Mouse (Mus musculus) retina, postnatal 7 days (tissue): Measurements from ENCODE around the gene Aldh9a1.
"Not testable (repeated sequence)": the region's sequence is repeated elsewhere in the genome, so short reads cannot be mapped to it uniquely, and the experiment has no call there.

ENCODE experiments used
- DNase-seq: peaks from one replicate; pipeline ENCODE4 v3.0.0-alpha.2; 2012; ENCODE audit warnings: low read depth, low spot score

Aldh9a1 gene

DNA sequence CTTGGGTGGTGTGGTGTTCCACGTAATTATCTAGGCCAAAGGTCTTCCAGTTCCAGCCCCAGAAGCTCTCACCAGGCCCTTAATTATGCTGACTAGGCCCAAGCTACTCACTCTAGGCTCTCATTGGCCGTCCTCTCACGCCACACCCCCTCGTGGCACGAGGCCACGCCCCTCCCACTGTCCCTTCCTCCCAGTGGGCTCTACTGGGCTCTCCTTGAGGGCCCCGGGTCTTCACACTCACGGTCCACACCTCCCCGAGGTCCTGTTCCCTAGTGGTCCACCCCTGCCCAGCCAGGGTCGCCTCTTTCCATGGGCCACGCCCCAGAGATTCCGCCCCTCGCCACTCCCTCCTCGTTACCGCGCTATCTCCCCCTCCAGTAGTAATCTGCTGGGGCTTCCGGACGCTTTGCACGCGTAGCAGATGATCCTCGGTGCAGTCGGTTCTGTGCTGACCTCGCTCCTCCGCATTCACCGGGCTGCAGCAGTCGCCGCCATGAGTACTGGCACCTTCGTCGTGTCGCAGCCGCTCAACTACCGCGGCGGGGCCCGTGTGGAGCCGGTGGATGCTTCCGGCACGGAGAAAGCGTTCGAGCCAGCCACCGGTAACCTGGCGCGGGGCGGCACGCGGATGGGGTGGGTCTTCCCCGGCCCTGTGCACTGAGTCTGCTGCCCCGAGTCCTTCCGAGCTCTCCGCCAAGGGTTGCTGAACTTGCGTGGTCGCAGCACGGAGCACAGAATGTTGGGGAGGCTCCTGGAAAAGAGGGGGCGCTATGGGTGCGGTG lies at the start of gene Aldh9a1:
Gene Aldh9a1 (plus strand): TSS at position 177 of the 782 bp plus-strand sequence.
- peak; percentile 68 for DNase-seq

DNA sequence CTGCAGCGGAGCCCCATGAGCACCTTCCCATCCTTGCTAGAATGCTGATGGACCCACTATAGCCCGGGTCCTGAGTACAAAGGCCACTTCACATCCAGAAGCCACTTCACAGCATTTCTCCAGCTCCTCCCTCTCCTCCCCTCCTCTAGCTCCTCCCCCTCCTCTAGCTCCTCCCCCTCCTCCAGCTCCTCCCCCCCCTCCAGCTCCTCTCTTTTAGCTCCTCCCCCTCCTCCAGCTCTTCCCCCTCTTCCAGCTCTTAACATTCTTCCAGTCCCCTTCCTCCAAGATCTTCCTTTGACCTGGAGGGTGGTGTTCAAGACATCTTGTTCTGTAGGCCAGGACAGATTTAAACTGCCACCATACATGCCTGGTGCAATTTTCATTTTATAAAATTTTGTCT lies 49.7 kb upstream of the Aldh9a1 start:
- DNase-seq, result no peak

DNA sequence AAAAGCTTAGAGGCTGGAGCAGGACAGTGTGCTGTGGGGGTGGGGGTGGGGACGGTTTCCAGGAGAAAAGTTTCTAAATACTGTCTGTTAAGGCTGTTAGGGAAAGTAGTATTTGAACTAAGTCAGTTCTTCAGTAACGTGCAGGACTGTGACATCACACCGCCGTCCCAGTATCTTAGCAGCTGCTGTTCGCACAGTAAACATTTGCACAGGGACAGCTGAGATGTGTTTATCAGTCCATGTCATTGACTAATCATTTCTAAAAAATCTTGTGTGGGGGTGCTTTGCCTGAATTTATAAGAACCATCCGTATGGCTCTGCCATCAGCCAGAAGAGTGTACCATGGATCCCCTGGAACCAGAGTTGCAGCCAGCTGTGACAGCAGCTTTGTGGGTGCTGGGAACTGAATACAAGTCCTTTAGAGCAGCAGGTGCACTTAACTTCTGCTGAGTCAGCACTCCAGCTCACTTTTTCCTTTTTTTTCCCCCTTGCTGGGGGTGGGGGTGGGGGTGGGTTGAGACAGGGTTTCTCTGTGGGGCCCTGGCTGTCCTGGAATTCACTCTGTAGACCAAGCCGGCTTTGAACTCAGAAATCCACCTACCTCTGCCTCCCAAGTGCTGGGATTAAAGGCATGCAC lies 44.2 kb upstream of the Aldh9a1 start:
- DNase-seq, result no peak

DNA sequence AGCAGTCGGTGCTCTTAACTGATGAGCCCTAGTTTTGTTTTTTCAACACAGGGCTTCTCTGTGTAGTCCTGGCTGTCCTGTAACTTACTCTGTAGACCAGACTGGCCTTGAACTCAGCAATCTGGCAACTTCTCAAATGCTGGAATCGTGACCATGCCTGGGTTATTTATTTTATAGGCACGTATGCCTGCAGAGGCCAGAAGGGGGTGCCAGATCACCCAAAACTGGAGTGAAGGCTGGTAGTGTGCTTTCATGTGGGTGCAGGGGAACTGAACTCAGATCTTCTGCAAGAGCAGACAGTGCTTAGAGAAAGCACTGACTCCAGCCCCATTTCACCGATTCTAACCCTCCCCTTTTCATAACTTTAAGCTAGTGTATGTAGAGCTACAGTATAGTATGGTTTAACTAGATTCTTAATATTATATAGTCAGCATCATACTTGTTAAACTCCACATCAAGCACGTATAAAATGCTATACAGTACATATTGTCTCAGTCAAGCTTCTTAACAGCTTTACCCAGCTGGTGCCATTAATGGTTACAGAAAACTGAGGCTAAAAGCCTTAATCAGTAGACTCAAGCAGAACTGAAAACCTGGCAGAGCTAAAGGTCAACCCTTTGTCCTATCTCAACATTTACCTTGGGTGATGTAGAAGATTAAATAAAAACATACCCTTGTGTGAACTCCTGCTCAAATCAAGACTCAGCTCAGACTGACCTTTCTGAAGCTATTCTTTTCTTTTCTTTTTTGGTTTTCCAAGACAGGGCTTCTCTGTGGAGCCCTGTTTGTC lies 43.1 kb upstream of the Aldh9a1 start:
- DNase-seq, result no peak

GRCm38 (mm10) chr1:167307674-167308073 lies 42.1 kb upstream of the Aldh9a1 start:
- DNase-seq, result no peak

DNA sequence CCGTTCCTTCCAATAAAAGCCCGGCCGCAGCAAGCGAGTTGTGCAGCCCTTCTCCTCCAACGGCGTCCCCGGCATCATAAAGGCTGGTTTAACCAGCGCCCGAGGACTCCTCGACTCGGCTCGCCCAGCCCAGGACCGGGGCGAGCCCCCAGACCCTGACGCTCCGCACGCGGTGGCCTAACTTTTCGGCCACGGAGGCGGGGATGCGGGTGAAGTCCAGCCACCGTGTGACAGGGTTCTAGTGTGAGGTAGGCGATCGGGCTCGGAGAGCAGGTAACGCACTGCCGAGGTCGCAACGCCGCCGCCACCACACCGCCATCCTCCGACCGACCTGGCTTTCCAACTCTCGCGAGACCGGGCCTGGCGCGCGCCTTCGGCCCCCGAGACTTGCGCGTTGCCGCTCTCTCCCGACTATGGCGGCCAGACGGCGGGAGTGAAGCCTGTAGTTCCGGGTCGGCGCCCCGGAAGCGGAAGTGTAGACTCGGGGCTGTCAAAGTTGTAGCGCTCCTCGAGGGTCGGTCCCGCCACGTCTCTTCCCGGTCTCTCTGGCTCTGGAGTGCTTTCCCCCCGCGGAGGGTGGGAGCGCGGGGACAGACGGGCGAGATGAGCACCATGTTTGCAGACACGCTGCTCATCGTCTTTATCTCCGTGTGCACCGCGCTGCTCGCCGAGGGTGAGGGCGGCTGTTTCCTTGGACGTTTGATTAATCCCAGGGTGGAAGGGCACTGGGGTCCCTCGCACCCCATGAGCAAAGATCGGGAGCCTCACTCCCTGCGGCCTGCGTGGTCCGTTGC lies 41.3 kb upstream of the Aldh9a1 start, which contains the start of gene Tmco1:
Gene Tmco1 (plus strand): TSS at position 118 of the 794 bp plus-strand sequence.
- DNase-seq, result peak; percentile 95

GRCm38 (mm10) chr1:167312367-167312766 lies 37.4 kb upstream of the Aldh9a1 start:
- DNase-seq, result no peak

DNA sequence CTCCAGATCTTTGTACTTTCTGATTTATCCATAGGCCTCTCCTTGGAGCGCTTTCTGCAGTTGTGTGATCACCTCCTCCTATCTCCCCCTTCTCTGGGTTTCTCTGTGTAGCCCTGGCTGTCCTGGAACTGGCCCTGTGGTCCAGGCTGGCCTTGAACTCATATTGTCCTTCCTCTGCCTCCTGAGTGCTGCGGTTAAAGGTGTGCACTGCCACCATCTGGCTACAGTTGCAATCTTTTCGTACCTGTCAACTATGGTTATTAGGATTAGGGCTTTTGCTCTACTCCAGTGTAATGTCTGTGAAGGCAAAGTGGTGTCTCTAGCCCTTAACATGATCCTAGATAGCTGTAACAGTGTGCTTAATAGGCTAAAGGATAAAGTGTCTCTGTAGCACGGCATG lies 36.6 kb upstream of the Aldh9a1 start:
- DNase-seq, result no peak

GRCm38 (mm10) chr1:167321691-167322090 lies 28.1 kb upstream of the Aldh9a1 start:
- DNase-seq, result no peak

GRCm38 (mm10) chr1:167328776-167329175 lies 21.0 kb upstream of the Aldh9a1 start:
- DNase-seq, result no peak

GRCm38 (mm10) chr1:167331106-167331505 lies 18.7 kb upstream of the Aldh9a1 start:
- no peak for DNase-seq

DNA sequence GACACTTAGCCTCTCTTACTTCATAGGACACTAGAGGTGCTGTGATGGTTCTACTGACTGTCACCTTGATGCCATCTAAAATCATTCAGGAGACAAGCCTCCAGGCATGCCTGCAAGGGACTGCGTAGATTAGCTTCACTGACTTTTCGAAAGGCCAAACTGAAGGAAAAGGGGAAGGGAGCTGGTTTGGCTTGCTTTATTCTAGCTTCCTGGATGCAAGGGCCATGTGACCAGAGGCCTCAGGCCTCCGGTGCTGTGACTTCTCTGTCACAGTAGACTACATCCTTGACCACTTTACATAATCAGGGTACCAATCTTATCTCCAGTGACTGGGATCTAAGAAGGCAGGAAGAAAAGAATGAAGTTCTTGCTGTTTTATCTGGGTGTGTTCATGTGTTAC lies 13.4 kb upstream of the Aldh9a1 start:
- DNase-seq, result no peak

GRCm38 (mm10) chr1:167337463-167338095 lies 12.2 kb upstream of the Aldh9a1 start:
- DNase-seq, result peak; percentile 76

GRCm38 (mm10) chr1:167339177-167339781 lies 10.5 kb upstream of the Aldh9a1 start:
- no peak for DNase-seq

- no peak for DNase-seq
These were observed 9.5 kb upstream of the Aldh9a1 start for GRCm38 (mm10) chr1:167340111-167340787.

GRCm38 (mm10) chr1:167340910-167341528 lies 8.8 kb upstream of the Aldh9a1 start:
- no peak for DNase-seq

- DNase-seq, result no peak
These were observed 7.0 kb upstream of the Aldh9a1 start for GRCm38 (mm10) chr1:167342831-167343230.

DNA sequence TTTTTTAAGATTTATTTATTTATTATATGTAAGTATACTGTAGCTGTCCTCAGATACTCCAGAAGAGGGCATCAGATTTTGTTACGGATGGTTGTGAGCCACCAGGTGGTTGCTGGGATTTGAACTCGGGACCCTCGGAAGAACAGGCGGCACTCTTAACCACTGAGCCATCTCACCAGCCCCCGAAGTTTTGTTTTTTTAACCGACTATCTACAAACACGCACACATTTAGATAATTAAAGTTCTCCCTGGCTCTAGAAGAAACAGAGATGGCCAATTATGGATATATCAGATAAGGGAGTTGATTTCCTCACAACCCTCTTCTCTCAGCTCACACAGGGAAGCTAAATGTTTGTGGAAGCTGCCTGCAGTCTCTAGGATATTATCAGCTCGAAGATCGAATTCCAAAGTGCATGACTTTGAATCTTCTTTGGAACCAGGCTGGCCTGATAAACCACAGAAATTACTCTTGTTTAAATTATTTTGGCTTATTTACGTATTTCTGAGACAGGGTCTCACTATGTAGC lies 3.7 kb upstream of the Aldh9a1 start:
- not testable (repeated sequence) for DNase-seq

- DNase-seq, result not testable (repeated sequence)
These were observed 585 bp upstream of the Aldh9a1 start for GRCm38 (mm10) chr1:167349206-167349605.
